Mouse (Mus musculus) ES-CJ7 (cell line): ENCODE measurements around the gene Stk33.
A peak's percentile ranks its signal among the peaks of the same experiment; 100 is the strongest.

Experiments used
- DNase-seq: peaks from one replicate; pipeline ENCODE4 v3.0.0; 2011; ENCODE audit warnings: low read depth, low spot score

Stk33 gene

DNA sequence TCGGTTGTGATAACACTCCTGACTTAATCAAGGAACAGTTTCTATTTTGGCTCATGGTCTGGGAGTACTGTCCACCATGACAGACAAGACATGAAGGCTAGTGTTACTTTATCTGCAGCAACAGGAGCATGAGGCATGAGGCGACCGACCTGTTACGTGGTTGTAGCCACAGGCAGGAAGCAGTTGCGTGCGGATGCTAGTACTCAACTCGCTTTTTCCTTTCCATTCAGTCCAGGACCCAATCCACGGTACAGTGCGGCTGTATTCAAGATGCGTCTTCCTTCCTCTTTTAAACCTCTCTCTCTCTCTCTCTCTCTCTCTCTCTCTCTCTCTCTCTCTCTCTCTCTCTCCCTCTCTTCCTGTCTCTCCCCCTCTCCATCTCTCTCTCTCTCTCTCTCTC, 194.1 kb downstream of the Stk33 start:
- DNase-seq = no peak

- peak; percentile 4 for DNase-seq
Observed at GRCm38 (mm10) chr7:109241313-109241712, 197.6 kb downstream of the Stk33 start.

- DNase-seq = no peak
Observed at GRCm38 (mm10) chr7:109239346-109239745, 199.5 kb downstream of the Stk33 start.

DNA sequence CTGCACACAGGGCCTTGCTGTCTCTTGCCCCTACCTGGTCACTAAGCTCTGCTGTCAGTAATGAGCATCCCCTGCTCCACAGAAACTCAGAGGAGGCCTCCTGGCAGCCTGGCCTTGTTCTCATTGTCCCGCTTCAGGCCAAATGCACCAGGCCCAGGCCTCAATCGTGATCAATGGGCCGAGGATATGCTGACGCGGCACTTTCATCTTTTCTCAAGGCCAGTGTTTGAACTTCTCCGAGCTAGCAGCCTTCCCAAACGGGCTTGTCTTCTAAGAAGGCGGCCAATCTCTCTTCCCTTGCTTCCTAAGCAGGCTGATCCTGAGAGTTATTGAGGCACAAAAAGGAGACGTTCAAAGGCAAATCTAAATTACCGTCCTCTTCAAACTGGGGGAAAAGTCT, 200.2 kb downstream of the Stk33 start:
- DNase-seq = no peak

DNA sequence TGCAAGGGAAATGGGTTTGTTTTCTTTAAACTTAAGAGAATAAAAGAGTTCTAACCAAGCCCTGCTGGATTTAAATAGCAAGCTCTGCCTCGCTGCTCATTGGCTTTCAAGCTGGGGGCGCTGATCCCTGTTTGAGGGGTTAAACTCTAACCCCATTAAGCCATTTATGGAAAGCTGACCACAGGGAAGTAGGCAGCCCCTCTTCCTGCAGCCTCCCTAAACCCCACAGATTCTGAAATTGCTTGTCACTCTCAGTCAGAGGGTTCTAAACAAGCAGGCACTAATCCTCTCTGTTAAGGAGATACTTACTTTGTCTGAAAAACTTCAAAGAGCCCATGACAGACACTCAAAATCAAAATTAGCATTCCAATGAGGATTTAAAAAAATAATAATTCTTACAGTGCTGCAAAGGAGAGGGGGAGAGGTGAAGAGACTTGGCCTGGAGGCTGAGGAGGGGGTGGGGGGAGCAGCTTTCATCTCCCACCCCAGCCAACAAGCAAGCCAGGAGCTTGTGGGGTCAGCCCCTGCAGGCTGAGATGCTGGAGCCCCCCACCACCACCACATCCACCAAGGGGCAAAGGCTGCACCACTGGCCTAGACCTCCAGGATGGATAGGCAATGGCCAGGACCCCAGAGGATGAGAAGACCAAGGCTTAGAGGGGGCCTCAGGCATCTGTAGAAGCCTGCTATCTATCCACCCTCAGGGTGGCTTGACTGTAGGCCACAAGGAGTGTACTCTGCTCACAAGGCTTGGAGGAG, 203.8 kb downstream of the Stk33 start:
- DNase-seq = no peak

- no peak for DNase-seq
Observed at GRCm38 (mm10) chr7:109234476-109234875, 204.4 kb downstream of the Stk33 start.

DNA sequence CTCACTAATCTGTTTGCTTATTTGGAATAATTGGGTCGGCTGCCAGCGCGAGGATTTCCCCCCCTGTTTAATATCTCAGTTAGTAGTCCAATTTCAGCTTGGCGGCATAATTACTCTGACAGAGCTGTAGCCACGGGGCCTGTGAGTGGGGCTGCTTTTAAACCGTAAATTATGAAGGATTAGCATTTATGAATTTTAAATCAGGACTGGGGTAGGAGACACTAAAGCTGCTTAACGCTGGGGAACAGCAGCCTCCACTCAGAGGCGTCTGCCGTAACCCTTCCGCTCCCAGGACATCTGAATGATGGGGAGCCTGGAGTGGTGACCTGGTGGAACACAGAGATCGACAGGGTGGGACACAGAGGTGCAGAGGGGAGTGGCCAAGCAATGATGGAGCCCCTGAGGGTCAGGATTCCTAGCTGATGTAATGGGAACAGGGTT, 207.0 kb downstream of the Stk33 start:
- DNase-seq = no peak

DNA sequence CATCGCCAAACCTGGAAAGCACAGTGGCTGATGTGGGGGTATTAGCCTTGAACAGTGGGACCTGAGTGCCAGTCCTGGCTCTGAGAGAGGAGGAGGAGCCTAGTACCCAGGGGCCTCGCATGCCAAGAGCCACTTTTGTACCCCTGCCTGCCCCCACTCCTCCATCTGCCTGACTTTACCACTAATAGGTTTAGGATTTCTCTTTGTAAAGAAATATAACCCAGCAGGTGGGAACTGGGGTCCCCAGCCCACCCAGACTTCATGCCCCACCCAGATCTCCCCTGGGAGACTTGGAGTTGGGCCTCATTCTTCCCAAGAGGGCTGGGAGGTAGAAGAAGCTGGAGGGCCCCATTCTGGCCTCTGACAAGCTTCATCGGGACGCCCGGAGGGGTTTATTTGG, 207.6 kb downstream of the Stk33 start:
- DNase-seq = no peak

GRCm38 (mm10) chr7:109230806-109231205, 208.1 kb downstream of the Stk33 start:
- DNase-seq = peak; percentile 85
